Mouse (Mus musculus): Measurements from ENCODE around the gene Hddc3. TPM values are rescaled to one million over a fixed set of nuclear protein-coding genes. Genes with fewer than 3 reads are reported as not detected.
"Not testable (repeated sequence)": the region's sequence is repeated elsewhere in the genome, so short reads cannot be mapped to it uniquely, and the experiment has no call there.

The Hddc3 gene
- polyA plus RNA-seq, 1 experiment from 2014 or later = 23.5 TPM

- ATAC-seq (ENCODE audit: low FRiP score, low read depth) = no peak
- Histone ChIP-seq H3K27me3 (no peaks in the 10 kb centered on the region), H3K9me3 (no peaks in the 10 kb centered on the region), H3K9ac (no peak overlapping the region), H3K36me3 (peaks cover 67% of the 10 kb centered on the region), H3K4me3 (no peak overlapping the region), H3K4me1 (peaks cover 10% of the 10 kb centered on the region), H3K27ac (no peak overlapping the region), H3K4me2 (replicated peaks) (no peak overlapping the region)
- WGBS = 87% methylated on average over 4 of the region's 4 CpGs
Measured at GRCm38 (mm10) chr7:80318670-80319069, 24.2 kb upstream of the Hddc3 start.

DNA sequence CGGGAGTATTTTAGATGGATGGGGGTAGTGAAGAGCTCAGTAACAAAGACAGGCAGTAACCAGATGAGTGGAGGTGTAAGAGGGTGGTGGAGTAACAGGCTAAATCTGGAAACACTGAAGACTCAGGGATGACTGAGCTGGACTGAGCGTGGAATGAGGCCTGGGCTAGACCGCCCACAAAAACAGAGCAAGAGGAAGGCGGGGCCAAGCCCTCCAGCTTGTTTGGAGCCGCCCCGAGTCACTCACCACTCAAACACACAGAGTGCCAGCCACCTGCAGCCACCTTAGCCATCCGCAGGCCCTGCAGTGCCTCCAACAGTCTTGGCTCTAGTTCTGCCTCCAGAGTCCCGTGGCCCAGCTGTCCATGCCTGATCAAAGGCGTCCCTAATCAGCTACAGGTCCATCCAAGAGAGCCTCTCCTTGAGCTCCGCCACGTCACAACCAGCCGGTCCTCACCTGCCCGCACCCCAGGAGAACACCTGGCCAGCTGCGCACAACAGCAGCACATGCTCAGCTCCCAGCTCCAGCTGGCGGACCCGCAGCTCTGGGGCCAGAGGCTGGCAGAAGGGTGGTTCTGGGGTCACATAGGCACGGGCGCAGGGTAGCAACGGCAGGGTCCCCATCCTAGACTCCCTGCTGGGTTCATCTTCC, 22.9 kb upstream of the Hddc3 start:
- no peak overlapping the region for H3K9ac ChIP-seq
- no peak for ATAC-seq (ENCODE audit: low FRiP score, low read depth)
- H3K4me1 ChIP-seq = peaks cover 10% of the 10 kb centered on the region
- H3K27me3 ChIP-seq = no peaks in the 10 kb centered on the region
- WGBS = 76% methylated on average over 19 of the region's 19 CpGs
- peaks cover 55% of the 10 kb centered on the region for H3K36me3 ChIP-seq
- H3K4me2 ChIP-seq (replicated peaks) = no peak overlapping the region
- no peak overlapping the region for H3K4me3 ChIP-seq
- no peaks in the 10 kb centered on the region for H3K9me3 ChIP-seq
- no peak overlapping the region for H3K27ac ChIP-seq

GRCm38 (mm10) chr7:80323336-80323735, 19.6 kb upstream of the Hddc3 start:
- peak overlapping the region; percentile 75 for H3K9ac ChIP-seq
- H3K27ac ChIP-seq = peak overlapping the region; percentile 76; the same call in 1 of the 2 replicates
- peaks cover 17% of the 10 kb centered on the region for H3K4me1 ChIP-seq
- 15% methylated on average over 8 of the region's 8 CpGs for WGBS
- peak overlapping the region; percentile 64 for H3K4me3 ChIP-seq
- H3K9me3 ChIP-seq = no peaks in the 10 kb centered on the region
- H3K27me3 ChIP-seq = no peaks in the 10 kb centered on the region
- H3K36me3 ChIP-seq = peaks cover 61% of the 10 kb centered on the region
- peak overlapping the region; percentile 83 for H3K4me2 ChIP-seq (replicated peaks)
- no peak for ATAC-seq (ENCODE audit: low FRiP score, low read depth)

GRCm38 (mm10) chr7:80324043-80324815, 18.7 kb upstream of the Hddc3 start, which contains the start of gene Rccd1:
Gene Rccd1 (minus strand): TSS chr7:80324454.
- Histone ChIP-seq H3K36me3 (peaks cover 61% of the 10 kb centered on the region), H3K27ac (peak within 1 kb of the TSS; percentile 76)

GRCm38 (mm10) chr7:80324816-80325119, 18.1 kb upstream of the Hddc3 start:
- H3K9me3 ChIP-seq; H3K27me3 ChIP-seq; ATAC-seq (ENCODE audit: low FRiP score, low read depth); H3K9ac ChIP-seq; H3K27ac ChIP-seq: not testable (repeated sequence)
- Histone ChIP-seq H3K36me3 (peaks cover 62% of the 10 kb centered on the region), H3K4me3 (0 out of 2 replicates have a peak overlapping the region, but pooled peaks have one; percentile 64), H3K4me2 (replicated peaks) (peak overlapping the region; percentile 83), H3K4me1 (peaks cover 17% of the 10 kb centered on the region)
- 34% methylated on average over 5 of the region's 5 CpGs for WGBS

More at GRCm38 (mm10) chr7:80324043-80324815, 18.7 kb upstream of the Hddc3 start, which contains the start of gene Rccd1:
- H3K4me2 ChIP-seq (replicated peaks) = peak within 1 kb of the TSS; percentile 83
- WGBS = 3% methylated on average over 38 of the region's 38 CpGs
- no peaks in the 10 kb centered on the region for H3K27me3 ChIP-seq
- ATAC-seq (ENCODE audit: low FRiP score, low read depth) = peak; percentile 99
- H3K4me1 ChIP-seq = peaks cover 17% of the 10 kb centered on the region
- H3K9me3 ChIP-seq = no peaks in the 10 kb centered on the region
- peak within 1 kb of the TSS; percentile 64 for H3K4me3 ChIP-seq
- H3K9ac ChIP-seq = peak within 1 kb of the TSS; percentile 75

DNA sequence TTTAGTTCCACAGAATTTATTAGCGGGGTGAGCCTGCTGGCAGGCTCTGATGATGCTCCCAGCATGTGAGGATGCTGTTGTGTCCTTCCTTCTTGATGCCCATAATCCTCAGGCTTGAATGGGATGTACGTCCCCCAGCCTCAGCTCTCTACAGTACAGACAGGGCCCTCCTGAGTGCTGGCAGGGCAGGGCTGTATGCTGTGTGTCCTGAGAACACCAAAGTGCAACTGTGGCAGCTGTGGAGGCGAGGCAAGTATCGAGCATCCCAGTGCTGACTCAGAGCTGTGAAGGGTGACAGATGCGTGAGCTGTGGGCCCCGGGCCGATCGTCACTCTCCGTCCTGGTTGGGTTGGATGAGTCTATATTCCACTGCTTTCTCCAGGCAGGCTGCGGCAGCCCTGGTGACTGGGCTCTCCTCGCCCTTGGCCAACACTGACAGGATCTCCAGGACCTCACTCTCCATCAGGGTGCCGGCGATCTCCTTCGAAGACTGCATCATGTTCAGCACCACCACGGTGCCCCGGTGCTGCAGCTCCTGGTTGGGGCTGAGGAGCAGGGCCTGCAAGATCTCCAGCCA, 17.5 kb upstream of the Hddc3 start:
- no peak overlapping the region for H3K9ac ChIP-seq
- no peaks in the 10 kb centered on the region for H3K27me3 ChIP-seq
- no peak for ATAC-seq (ENCODE audit: low FRiP score, low read depth)
- WGBS = 91% methylated on average over 16 of the region's 16 CpGs
- peaks cover 17% of the 10 kb centered on the region for H3K4me1 ChIP-seq
- no peak overlapping the region; the same call in 1 of the 2 replicates for H3K4me2 ChIP-seq (replicated peaks)
- peaks cover 62% of the 10 kb centered on the region for H3K36me3 ChIP-seq
- H3K9me3 ChIP-seq = no peaks in the 10 kb centered on the region
- H3K4me3 ChIP-seq = no peak overlapping the region
- no peak overlapping the region for H3K27ac ChIP-seq

- Histone ChIP-seq H3K9ac (no peak overlapping the region), H3K36me3 (peaks cover 62% of the 10 kb centered on the region), H3K27me3 (no peaks in the 10 kb centered on the region), H3K9me3 (no peaks in the 10 kb centered on the region), H3K27ac (no peak overlapping the region), H3K4me2 (replicated peaks) (no peak overlapping the region), H3K4me3 (no peak overlapping the region), H3K4me1 (peaks cover 17% of the 10 kb centered on the region)
- no peak for ATAC-seq (ENCODE audit: low FRiP score, low read depth)
- WGBS = 97% methylated on average over 19 of the region's 19 CpGs
Measured at GRCm38 (mm10) chr7:80326076-80326475, 16.8 kb upstream of the Hddc3 start.

- H3K4me3 ChIP-seq = no peak overlapping the region
- H3K27ac ChIP-seq = no peak overlapping the region
- H3K9me3 ChIP-seq = peaks cover 6% of the 10 kb centered on the region; the same call in 1 of the 2 replicates
- WGBS = 89% methylated on average over 8 of the region's 8 CpGs
- H3K27me3 ChIP-seq = no peaks in the 10 kb centered on the region
- no peak overlapping the region for H3K4me2 ChIP-seq (replicated peaks)
- no peak overlapping the region for H3K9ac ChIP-seq
- peaks cover 100% of the 10 kb centered on the region for H3K36me3 ChIP-seq
- H3K4me1 ChIP-seq = peaks cover 3% of the 10 kb centered on the region
- ATAC-seq (ENCODE audit: low FRiP score, low read depth) = no peak
Measured at GRCm38 (mm10) chr7:80330278-80330677, 12.6 kb upstream of the Hddc3 start.

DNA sequence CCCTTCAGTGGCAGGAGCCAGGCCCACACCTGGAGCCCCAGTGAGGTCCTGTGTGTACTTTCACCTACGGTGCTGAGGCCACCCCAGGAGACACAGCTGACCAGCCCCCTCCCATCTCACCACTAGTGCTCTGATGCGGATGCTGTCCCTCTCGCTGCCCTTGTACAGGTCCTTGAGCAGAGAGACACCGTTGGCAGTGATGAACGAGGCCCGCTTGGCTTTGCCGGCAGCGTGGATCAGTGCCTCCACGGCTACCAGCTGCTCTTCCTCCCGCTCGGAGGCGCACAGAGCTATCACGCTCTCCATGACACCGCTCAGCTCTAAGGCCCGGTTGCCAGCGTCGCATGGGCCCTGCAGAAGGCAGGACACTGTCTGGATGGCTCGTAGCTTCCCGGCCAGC, 11.5 kb upstream of the Hddc3 start:
- Histone ChIP-seq H3K9me3 (peaks cover 6% of the 10 kb centered on the region; the same call in 1 of the 2 replicates), H3K27ac (no peak overlapping the region), H3K4me1 (no peaks in the 10 kb centered on the region), H3K27me3 (no peaks in the 10 kb centered on the region), H3K4me2 (replicated peaks) (no peak overlapping the region), H3K9ac (no peak overlapping the region), H3K36me3 (peaks cover 100% of the 10 kb centered on the region), H3K4me3 (no peak overlapping the region)
- no peak for ATAC-seq (ENCODE audit: low FRiP score, low read depth)
- 97% methylated on average over 19 of the region's 19 CpGs for WGBS

DNA sequence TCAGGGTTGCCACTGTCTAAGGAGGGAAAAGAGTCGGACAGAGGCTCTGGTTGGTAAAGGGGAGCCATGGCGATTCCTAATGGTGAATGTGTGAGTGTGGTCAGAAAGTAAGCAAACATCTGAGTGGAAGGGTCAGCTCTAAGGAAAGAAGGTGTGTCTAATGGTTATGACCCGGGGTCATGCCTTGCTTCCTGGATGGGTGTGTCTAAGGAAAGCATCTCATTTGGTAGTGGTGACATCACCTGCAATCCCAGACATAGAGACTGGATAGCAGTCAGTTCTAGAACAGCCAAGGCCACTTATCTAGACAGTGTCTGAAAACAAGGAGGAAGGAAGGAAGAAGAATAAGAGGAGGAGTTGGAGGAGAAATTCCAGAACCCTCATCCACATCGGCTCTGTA, 8.1 kb upstream of the Hddc3 start:
- Histone ChIP-seq H3K36me3 (peaks cover 81% of the 10 kb centered on the region), H3K4me3 (no peak overlapping the region)

DNA sequence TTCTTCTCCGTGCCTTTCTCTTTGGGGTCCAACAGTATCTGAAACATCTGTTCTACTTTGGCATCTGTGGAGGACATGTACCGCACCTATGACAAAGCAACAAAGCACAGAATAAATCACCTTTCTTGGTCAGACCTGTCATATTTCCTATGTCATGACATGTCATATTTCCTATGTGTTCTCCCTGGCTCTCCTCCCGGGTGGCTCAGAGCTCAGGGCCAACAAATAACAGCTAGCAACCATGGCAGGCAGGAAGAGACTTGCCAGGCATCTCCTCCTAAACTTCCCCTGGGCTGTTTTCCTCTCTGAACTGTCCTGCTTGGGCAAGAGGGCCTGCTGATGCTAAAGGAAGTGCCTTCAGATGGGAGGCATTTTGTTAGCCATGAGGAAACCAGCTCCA, 6.0 kb upstream of the Hddc3 start:
- Histone ChIP-seq H3K36me3 (peaks cover 60% of the 10 kb centered on the region), H3K9ac (no peak overlapping the region)
- no peak for ATAC-seq (ENCODE audit: low FRiP score, low read depth)

More for the DNA sequence above, 8.1 kb upstream of the Hddc3 start:
- peaks cover 18% of the 10 kb centered on the region for H3K4me1 ChIP-seq
- peaks cover 6% of the 10 kb centered on the region; the same call in 1 of the 2 replicates for H3K9me3 ChIP-seq
- H3K27ac ChIP-seq = no peak overlapping the region
- no peaks in the 10 kb centered on the region for H3K27me3 ChIP-seq
- no peak overlapping the region for H3K4me2 ChIP-seq (replicated peaks)
- no peak for ATAC-seq (ENCODE audit: low FRiP score, low read depth)
- 90% methylated on average over 4 of the region's 4 CpGs for WGBS
- H3K9ac ChIP-seq = no peak overlapping the region

GRCm38 (mm10) chr7:80339371-80339770, 3.5 kb upstream of the Hddc3 start:
- WGBS = 9% methylated on average over 17 of the region's 17 CpGs
- Histone ChIP-seq H3K9ac (peak overlapping the region; percentile 84), H3K9me3 (no peaks in the 10 kb centered on the region), H3K4me3 (peak overlapping the region; percentile 65), H3K27me3 (no peaks in the 10 kb centered on the region), H3K27ac (no peak overlapping the region; the same call in 1 of the 2 replicates), H3K4me2 (replicated peaks) (peak overlapping the region; percentile 95), H3K36me3 (peaks cover 36% of the 10 kb centered on the region), H3K4me1 (peaks cover 36% of the 10 kb centered on the region)
- no peak for ATAC-seq (ENCODE audit: low FRiP score, low read depth)

More for the DNA sequence above, 6.0 kb upstream of the Hddc3 start:
- Histone ChIP-seq H3K27me3 (no peaks in the 10 kb centered on the region), H3K4me3 (no peak overlapping the region), H3K4me1 (peaks cover 27% of the 10 kb centered on the region), H3K9me3 (peaks cover 6% of the 10 kb centered on the region; the same call in 1 of the 2 replicates), H3K27ac (no peak overlapping the region), H3K4me2 (replicated peaks) (no peak overlapping the region)
- WGBS = 89% methylated on average over 3 of the region's 3 CpGs
